Mouse (Mus musculus) ES-Bruce4 (cell line): ENCODE measurements around the gene Olfr430.

Source experiments
- CTCF ChIP-seq: IDR thresholded peaks from one replicate; pipeline ENCODE4 v1.8.1; 2011; ENCODE audit warnings: low read depth, low read length
- EP300 ChIP-seq: IDR thresholded peaks from 2 replicates; pipeline ENCODE4 v1.6.1; 2011; ENCODE audit warnings: low read depth, low read length; ENCODE audit not compliant: insufficient read depth
- POLR2A ChIP-seq: IDR thresholded peaks from one replicate; pipeline ENCODE4 v1.8.1; 2011; ENCODE audit warnings: low read length; ENCODE audit not compliant: insufficient read depth

GRCm38 (mm10) chr1:174051931-174052536 lies 14.4 kb upstream of the Olfr430 start:
- no peak for TF ChIP-seq POLR2A
- TF ChIP-seq EP300 = no peak
- no peak for TF ChIP-seq CTCF
